Comparison of ENCODE assay signal across 8 mouse cellular contexts in genomic region chr7:43579440-43580171, GRCm38 (mm10). TPM values are rescaled to one million over a fixed set of nuclear protein-coding genes. Genes with fewer than 3 reads are reported as not detected.
DNase-seq lines count a peak whose midpoint lies in the region; ATAC-seq lines count a peak whose summit lies in the region.

Zfp719 (plus strand) TSS chr7:43579610.

- peak; percentile 98 for ATAC-seq in inflammation-experienced regulatory T-cells, adult 6 months
- ATAC-seq in megakaryocyte-erythroid progenitor cell, adult 5-6 weeks (replicated peaks; ENCODE audit: low FRiP score, low TSS enrichment, poor library complexity, severe bottlenecking), result peak; percentile 99

- intact Hi-C loops in gastrocnemius, postnatal 14 days (cut with DNase I; ENCODE audit: low total_unique reads), result no loop called here
- intact Hi-C loops in left cerebral cortex, postnatal 10 days (cut with DNase I), result no loop called here

- DNase-seq in adrenal gland, adult (ENCODE audit: inconsistent age in 2 of 2, low spot score in 1 of 2), result peak; percentile 95 to 96
- DNase-seq in embryo, embryonic 10.5 days (ENCODE audit: low spot score), result peak; percentile 95
- DNase-seq in gastrocnemius, postnatal 14 days, result peak; percentile 92
- peak; percentile 94 to 95 for DNase-seq in left cerebral cortex, postnatal 10 days (ENCODE audit: extremely low spot score in 1 of 2, low spot score in 2 of 2)
- DNase-seq in right cerebral cortex, postnatal 25 days, result peak; percentile 90
- DNase-seq in urinary bladder, postnatal 4 days (ENCODE audit: low spot score in 2 of 2), result peak; percentile 89 to 90

RNA-seq across cellular contexts. Expression of gene Zfp719, which starts in this region (rescaled TPM):
- total RNA-seq in gastrocnemius, postnatal 14 days (2021), result 1 to 10 TPM; 3.7 to 5.6 TPM
- polyA plus RNA-seq in inflammation-experienced regulatory T-cells, adult 6 months (2017; shearing (Covaris generic)), result 10 to 100 TPM; 10.7 to 11.7 (median 11.7) TPM
- 10 to 100 TPM; 17.1 to 26.4 TPM for total RNA-seq in left cerebral cortex, postnatal 10 days (2021)
- 5.0 and 5.5 TPM in 2 replicates for total RNA-seq in megakaryocyte-erythroid progenitor cell, adult 5-6 weeks (2014; fragmentation: Nextera tagmentation)
- total RNA-seq in megakaryocyte-erythroid progenitor cell, adult 5-6 weeks (2017), result 4.2 and 4.5 TPM in 2 replicates

Comparison
In these comparisons a context has a peak if more than half of its experiments do, and no peak if none do; other contexts are left out.
1. Peak in every context shown above with its lines: DNase-seq and ATAC-seq.